Mouse (Mus musculus): ENCODE results near the gene Hoxd1. TPM values are rescaled to one million over a fixed set of nuclear protein-coding genes. Genes with fewer than 3 reads are reported as not detected.

Hoxd1 gene
- polyA plus RNA-seq, 1 experiment, result not detected

DNA sequence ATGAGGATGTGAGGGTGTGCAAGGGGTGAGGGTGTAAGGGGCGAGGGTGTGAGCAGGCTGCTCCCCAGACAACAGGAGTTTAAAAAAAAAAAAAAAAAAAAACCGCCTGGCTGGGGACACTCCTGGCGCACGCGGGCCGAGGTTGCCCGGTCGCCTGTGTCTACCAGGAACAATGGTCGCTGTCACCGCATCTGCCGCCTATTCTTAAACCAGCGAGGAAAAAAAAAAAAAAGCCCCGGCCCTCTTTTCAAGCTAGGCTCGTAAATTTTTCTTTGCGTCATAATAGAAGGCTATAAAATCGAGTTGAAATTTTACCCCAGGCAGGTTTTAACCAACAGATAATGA, 29.5 kb upstream of the Hoxd1 start:
- peak overlapping the region; percentile 40 for H3K4me3 ChIP-seq (ENCODE audit: low read depth, low read length)
- no peaks in the 10 kb centered on the region for H3K36me3 ChIP-seq (ENCODE audit: control insufficient read depth, insufficient read depth, low read length)
- no peak overlapping the region for H3K27ac ChIP-seq (ENCODE audit: insufficient read depth, low read depth, low read length)
- 2% methylated on average over 16 of the region's 16 CpGs for WGBS
- no peak for TF ChIP-seq CTCF (IDR thresholded peaks at IDR 0.05; ENCODE audit: extremely low read depth, insufficient read length, insufficient replicate concordance, low read depth, low read length)
- TF ChIP-seq POLR2A (IDR thresholded peaks at IDR 0.05; ENCODE audit: low read depth, low read length), result no peak
- H3K4me1 ChIP-seq (ENCODE audit: control insufficient read depth, insufficient read depth, insufficient read length, low read length), result peaks cover 2% of the 10 kb centered on the region; the same call in 1 of the 2 replicates
- peaks cover 68% of the 10 kb centered on the region for H3K27me3 ChIP-seq (ENCODE audit: control insufficient read depth, insufficient read depth, low read length)

DNA sequence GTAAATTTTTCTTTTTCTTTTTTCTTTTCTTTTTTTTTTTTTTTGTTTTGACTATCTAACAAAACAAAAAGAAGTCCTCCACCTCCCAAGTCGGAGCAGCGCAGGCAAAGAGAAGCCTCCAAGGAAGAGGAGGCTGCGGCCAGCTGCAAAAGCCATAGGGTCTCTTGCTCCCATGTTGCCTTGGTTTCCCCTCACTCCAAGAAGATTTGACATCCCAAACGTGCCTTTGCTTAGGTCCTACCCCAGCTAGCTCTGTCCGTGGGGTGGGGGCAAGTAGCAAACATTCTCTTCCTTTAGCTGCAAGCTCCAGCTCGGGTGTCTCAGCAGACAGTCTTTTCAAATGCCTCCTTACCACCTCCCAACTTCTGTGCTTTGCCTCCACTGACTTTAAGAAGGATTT, 29.0 kb upstream of the Hoxd1 start:
- Histone ChIP-seq H3K4me1 (ENCODE audit: control insufficient read depth, insufficient read depth, insufficient read length, low read length) (peaks cover 2% of the 10 kb centered on the region; the same call in 1 of the 2 replicates), H3K36me3 (ENCODE audit: control insufficient read depth, insufficient read depth, low read length) (no peaks in the 10 kb centered on the region), H3K4me3 (ENCODE audit: low read depth, low read length) (no peak overlapping the region), H3K27me3 (ENCODE audit: control insufficient read depth, insufficient read depth, low read length) (peaks cover 68% of the 10 kb centered on the region), H3K27ac (ENCODE audit: insufficient read depth, low read depth, low read length) (no peak overlapping the region)
- no peak for TF ChIP-seq POLR2A (IDR thresholded peaks at IDR 0.05; ENCODE audit: low read depth, low read length)
- WGBS, result 15% methylated on average over 6 of the region's 6 CpGs

DNA sequence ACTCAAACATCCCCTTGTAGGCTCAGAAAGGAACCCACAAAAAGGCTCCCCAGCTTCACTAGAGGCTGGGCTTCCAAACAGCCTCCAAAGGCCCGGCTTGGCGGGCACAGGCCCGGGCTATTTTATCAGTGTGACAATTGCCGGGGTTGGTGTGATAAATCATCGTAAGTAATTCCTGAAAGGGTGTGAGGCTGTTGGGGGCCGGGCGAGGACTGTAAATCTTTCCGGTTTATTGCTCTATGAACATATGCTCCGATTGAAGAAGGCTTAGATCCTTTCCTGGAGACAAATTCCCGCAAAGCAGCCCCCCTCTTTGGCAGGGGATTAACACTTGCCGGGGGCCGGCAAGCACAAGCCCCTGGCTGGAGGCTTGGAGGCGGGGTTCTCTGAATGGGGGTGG, 28.3 kb upstream of the Hoxd1 start:
- Histone ChIP-seq H3K27ac (ENCODE audit: insufficient read depth, low read depth, low read length) (no peak overlapping the region), H3K36me3 (ENCODE audit: control insufficient read depth, insufficient read depth, low read length) (no peaks in the 10 kb centered on the region), H3K4me1 (ENCODE audit: control insufficient read depth, insufficient read depth, insufficient read length, low read length) (peaks cover 2% of the 10 kb centered on the region; the same call in 1 of the 2 replicates), H3K4me3 (ENCODE audit: low read depth, low read length) (no peak overlapping the region), H3K27me3 (ENCODE audit: control insufficient read depth, insufficient read depth, low read length) (peaks cover 75% of the 10 kb centered on the region)
- WGBS, result 9% methylated on average over 13 of the region's 13 CpGs
- no peak for TF ChIP-seq POLR2A (IDR thresholded peaks at IDR 0.05; ENCODE audit: low read depth, low read length)
- no peak for TF ChIP-seq CTCF (IDR thresholded peaks at IDR 0.05; ENCODE audit: extremely low read depth, insufficient read length, insufficient replicate concordance, low read depth, low read length)

DNA sequence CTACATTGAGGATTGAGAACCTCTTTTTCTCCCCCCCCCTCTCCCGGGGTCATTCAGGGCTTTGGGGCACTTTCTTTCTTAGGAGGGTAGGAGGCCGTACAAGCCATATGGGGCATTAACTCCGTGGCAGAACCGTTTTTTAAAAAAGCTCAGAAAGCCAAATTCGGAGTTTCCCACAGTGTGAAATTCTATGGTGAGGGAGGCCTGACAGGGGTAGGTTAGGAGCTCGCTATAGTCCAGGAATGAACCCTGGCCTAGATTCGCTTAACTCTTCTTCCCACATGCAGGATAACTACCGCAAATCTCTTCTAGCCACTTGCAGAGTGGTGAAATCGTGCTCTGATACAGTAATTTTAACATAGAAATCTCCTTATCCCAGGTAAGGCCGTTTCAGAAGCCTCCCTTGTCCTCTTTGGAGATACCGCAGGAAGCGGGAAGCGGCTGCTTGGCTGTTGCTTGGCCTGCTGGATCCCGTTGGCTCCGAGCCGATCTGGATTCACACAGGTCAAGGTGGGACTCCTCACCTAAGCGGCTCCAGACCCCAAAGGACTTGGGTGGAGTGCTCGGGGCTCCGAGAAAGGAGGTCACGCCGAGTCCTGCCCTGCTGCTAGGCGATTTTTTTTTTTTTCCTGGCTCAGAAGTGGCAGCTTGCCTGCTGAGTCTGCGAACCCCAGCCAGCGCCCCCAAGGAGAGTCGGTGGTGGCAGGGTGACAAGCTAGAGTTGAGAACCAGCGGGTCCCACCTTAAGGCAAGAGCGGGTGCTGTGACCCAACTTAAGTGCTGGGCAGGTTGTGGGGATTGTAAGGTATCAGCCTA, 27.6 kb upstream of the Hoxd1 start:
- H3K4me3 ChIP-seq (ENCODE audit: low read depth, low read length), result no peak overlapping the region
- peaks cover 81% of the 10 kb centered on the region for H3K27me3 ChIP-seq (ENCODE audit: control insufficient read depth, insufficient read depth, low read length)
- H3K27ac ChIP-seq (ENCODE audit: insufficient read depth, low read depth, low read length), result no peak overlapping the region
- 27% methylated on average over 27 of the region's 27 CpGs for WGBS
- no peaks in the 10 kb centered on the region for H3K36me3 ChIP-seq (ENCODE audit: control insufficient read depth, insufficient read depth, low read length)
- TF ChIP-seq POLR2A (IDR thresholded peaks at IDR 0.05; ENCODE audit: low read depth, low read length), result no peak
- peaks cover 2% of the 10 kb centered on the region; the same call in 1 of the 2 replicates for H3K4me1 ChIP-seq (ENCODE audit: control insufficient read depth, insufficient read depth, insufficient read length, low read length)

DNA sequence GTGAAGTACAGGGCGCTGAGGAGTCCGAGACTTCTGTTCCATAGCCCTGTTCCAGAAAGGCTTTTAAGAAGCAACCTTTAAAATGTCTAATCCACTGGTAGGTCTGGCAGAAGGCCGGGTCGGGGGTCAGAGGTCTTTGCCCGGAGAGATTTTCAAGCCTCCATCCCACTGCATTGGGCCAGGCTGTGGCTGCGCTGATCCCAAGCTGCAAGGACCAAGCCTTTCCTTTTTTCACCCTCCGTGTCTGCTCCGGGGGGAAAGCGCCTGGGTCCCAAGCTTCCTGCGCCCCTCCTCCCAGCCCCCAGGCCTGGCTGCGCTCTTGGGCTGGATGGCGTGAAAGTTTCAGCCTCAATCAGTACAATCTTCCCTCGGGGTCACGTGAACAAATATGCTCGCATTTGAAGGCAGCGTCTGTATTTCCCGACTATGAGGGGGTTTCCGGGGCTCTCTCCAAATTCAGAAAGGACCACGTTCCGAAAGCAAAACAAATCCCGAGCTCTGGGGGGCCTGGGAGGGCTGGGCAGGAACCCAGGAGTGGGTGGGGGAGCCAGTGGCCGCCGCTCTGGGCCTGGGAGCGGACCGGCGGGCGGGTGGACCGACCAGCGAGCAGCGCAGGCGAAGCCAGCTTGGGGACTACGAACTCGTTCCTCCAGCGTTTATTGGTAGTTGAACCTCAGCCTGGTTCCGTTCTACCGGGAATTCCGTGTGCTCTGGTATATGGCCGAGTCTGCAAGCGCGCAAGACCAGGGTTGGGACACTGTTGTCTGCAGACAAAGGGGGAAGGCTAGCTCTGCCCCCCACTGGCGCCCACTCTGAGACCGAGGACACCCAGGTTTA, 26.7 kb upstream of the Hoxd1 start:
- Histone ChIP-seq H3K4me1 (ENCODE audit: control insufficient read depth, insufficient read depth, insufficient read length, low read length) (peaks cover 2% of the 10 kb centered on the region; the same call in 1 of the 2 replicates), H3K4me3 (ENCODE audit: low read depth, low read length) (no peak overlapping the region), H3K27me3 (ENCODE audit: control insufficient read depth, insufficient read depth, low read length) (peaks cover 82% of the 10 kb centered on the region), H3K27ac (ENCODE audit: insufficient read depth, low read depth, low read length) (no peak overlapping the region), H3K36me3 (ENCODE audit: control insufficient read depth, insufficient read depth, low read length) (no peaks in the 10 kb centered on the region)
- WGBS, result 24% methylated on average over 42 of the region's 42 CpGs
- TF ChIP-seq CTCF (IDR thresholded peaks at IDR 0.05; ENCODE audit: extremely low read depth, insufficient read length, insufficient replicate concordance, low read depth, low read length) (no peak), POLR2A (IDR thresholded peaks at IDR 0.05; ENCODE audit: low read depth, low read length) (no peak)

DNA sequence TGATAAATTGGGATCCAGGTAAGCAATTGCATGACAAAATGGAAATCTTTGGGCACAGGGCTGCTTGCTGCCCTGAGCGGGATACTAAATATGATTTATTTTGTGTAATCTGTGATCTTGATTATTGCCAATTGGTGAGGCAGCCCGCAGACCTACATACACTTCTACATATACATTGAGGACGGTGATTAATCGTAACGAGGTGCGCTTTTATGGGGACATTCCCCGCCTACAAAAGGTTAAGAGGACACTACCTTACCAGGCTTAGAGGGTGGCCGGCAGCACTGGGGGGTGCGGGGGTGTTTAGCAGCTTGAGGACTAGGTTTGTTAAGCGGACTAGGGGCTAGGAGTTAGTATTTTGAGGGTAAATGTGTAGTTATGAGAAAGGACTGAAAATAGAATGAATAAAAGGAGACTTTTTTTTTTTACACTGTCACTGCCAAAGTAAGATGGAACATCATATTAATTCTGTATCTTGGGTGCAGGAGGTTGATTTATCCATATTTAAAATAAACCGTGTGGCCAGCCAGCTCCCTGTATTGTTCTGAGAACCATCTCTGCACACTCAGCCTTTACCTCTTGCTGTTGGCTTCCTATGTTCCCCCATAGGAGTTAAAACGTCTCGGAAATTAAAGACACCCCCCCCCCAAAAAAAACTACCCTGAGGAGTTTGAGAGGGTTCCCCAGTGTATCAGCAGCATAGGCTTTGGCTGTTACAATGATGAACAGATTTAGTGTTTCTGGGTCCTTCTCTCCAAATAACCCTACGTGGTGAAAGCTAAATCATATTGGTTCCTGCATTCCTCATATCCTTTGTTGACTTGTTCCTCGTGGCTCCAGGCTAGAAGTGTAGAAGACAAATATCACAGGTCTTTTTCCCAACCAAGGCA, 25.8 kb upstream of the Hoxd1 start:
- no peak overlapping the region for H3K4me3 ChIP-seq (ENCODE audit: low read depth, low read length)
- no peak overlapping the region for H3K27ac ChIP-seq (ENCODE audit: insufficient read depth, low read depth, low read length)
- no peaks in the 10 kb centered on the region for H3K36me3 ChIP-seq (ENCODE audit: control insufficient read depth, insufficient read depth, low read length)
- H3K27me3 ChIP-seq (ENCODE audit: control insufficient read depth, insufficient read depth, low read length), result peaks cover 79% of the 10 kb centered on the region
- 27% methylated on average over 15 of the region's 15 CpGs for WGBS
- H3K4me1 ChIP-seq (ENCODE audit: control insufficient read depth, insufficient read depth, insufficient read length, low read length), result peaks cover 2% of the 10 kb centered on the region; the same call in 1 of the 2 replicates
- TF ChIP-seq POLR2A (IDR thresholded peaks at IDR 0.05; ENCODE audit: low read depth, low read length) (no peak), CTCF (IDR thresholded peaks at IDR 0.05; ENCODE audit: extremely low read depth, insufficient read length, insufficient replicate concordance, low read depth, low read length) (no peak)
